21 mouse cellular contexts compared by ENCODE assay signal in the genomic region with DNA sequence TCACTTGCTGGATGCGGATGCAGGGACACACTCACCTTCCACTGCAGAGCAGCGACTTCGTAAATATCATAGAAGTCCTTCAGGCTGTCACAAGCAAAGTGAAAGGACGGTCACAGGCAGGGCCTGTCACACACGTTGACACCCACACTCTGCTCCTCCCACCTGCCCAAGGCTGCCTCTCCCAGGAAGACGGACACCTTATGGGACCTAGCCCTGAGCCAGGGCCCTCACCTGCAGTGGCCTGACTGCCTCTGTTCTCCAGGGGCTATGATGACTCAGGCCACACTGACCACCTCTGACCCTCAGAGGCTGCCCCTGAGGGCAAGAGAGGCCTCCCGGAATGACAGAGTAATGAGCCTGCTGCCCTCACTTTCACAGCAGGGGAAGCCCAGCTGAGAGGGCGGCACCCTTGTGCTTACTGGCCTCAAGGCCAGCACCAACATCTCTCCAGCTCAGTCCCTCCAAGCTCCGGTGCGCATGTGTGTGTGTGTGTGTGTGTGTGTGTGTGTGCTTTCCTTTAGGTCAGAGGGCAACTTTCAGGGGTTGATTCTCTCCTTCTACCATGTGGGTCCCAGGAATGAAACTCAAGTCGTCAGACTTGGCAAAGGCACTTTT. TPM values are rescaled to one million over a fixed set of nuclear protein-coding genes. Genes with fewer than 3 reads are reported as not detected.
DNase-seq lines count a peak whose midpoint lies in the region; ATAC-seq lines count a peak whose summit lies in the region.
"Had no signal": no experiment of that assay in that cellular context is flagged by ENCODE, and none has a peak within 500 bp of the region (broad histone marks: within the 10 kb centered on the region; RNA-seq: fewer than 3 reads in every experiment).

No protein-coding gene starts in this region.

- H3K36me3 ChIP-seq in liver, embryonic 11.5 days (ENCODE audit: control insufficient read depth, insufficient read depth, low read length) = peaks cover 24% of the 10 kb centered on the region
- H3K36me3 ChIP-seq in liver, embryonic 12.5 days = peaks cover 98% of the 10 kb centered on the region
- H3K36me3 ChIP-seq in embryonic facial prominence, embryonic 10.5 days (replicated peaks) = peaks cover 42% of the 10 kb centered on the region
- 0 out of 2 replicates have a peak, but pooled peaks cover 3% of the 10 kb centered on the region for H3K36me3 ChIP-seq in stomach, embryonic 16.5 days (ENCODE audit: control insufficient read depth, insufficient read depth, low read length)

- no peak overlapping the region for H3K4me2 ChIP-seq in liver, embryonic 11.5 days
- H3K4me2 ChIP-seq in liver, embryonic 12.5 days = no peak overlapping the region
- H3K4me2 ChIP-seq in stomach, embryonic 16.5 days (ENCODE audit: low read depth, low read length) = no peak overlapping the region
- H3K4me2 ChIP-seq: embryonic facial prominence, embryonic 13.5 days; forebrain, embryonic 13.5 days; heart, embryonic 13.5 days; hindbrain, embryonic 12.5 days had no signal

- no peak overlapping the region for H3K27ac ChIP-seq in liver, embryonic 11.5 days (ENCODE audit: low read depth, low read length)
- H3K27ac ChIP-seq in liver, embryonic 12.5 days = no peak overlapping the region
- H3K27ac ChIP-seq in embryonic facial prominence, embryonic 10.5 days (replicated peaks) = peak overlapping the region; percentile 57
- H3K27ac ChIP-seq in stomach, embryonic 16.5 days (ENCODE audit: low read length) = no peak overlapping the region
- H3K27ac ChIP-seq: embryonic facial prominence, embryonic 13.5 days; forebrain, embryonic 13.5 days; gastrocnemius, adult 2 months; heart, embryonic 13.5 days; hindbrain, embryonic 12.5 days had no signal

- H3K9ac ChIP-seq in liver, embryonic 11.5 days (ENCODE audit: low read depth, low read length) = no peak overlapping the region
- no peak overlapping the region for H3K9ac ChIP-seq in liver, embryonic 12.5 days
- H3K9ac ChIP-seq in stomach, embryonic 16.5 days (ENCODE audit: low read length) = no peak overlapping the region
- H3K9ac ChIP-seq: embryonic facial prominence, embryonic 13.5 days; forebrain, embryonic 13.5 days; heart, embryonic 13.5 days; hindbrain, embryonic 12.5 days had no signal

- no peaks in the 10 kb centered on the region for H3K4me1 ChIP-seq in liver, embryonic 11.5 days (replicated peaks; ENCODE audit: control insufficient read depth, insufficient read depth, low read length)
- 0 out of 2 replicates have a peak, but pooled peaks cover 11% of the 10 kb centered on the region for H3K4me1 ChIP-seq in liver, embryonic 12.5 days
- peaks cover 25% of the 10 kb centered on the region for H3K4me1 ChIP-seq in embryonic facial prominence, embryonic 10.5 days
- H3K4me1 ChIP-seq in stomach, embryonic 16.5 days (ENCODE audit: control insufficient read depth, insufficient read depth, low read length) = no peaks in the 10 kb centered on the region
- H3K4me1 ChIP-seq: forebrain, embryonic 13.5 days had no signal

- 76% methylated on average over 11 of the region's 11 CpGs for WGBS in liver, embryonic 11.5 days
- WGBS in liver, embryonic 12.5 days (ENCODE audit: insufficient replicate concordance) = 79% methylated on average over 11 of the region's 11 CpGs
- 60% methylated on average over 11 of the region's 11 CpGs for WGBS in embryonic facial prominence, embryonic 10.5 days
- WGBS in stomach, embryonic 16.5 days = 64% methylated on average over 11 of the region's 11 CpGs

- no peak overlapping the region for H3K4me3 ChIP-seq in liver, embryonic 11.5 days (ENCODE audit: low read depth, low read length)
- no peak overlapping the region for H3K4me3 ChIP-seq in liver, embryonic 12.5 days
- no peak overlapping the region for H3K4me3 ChIP-seq in embryonic facial prominence, embryonic 10.5 days
- H3K4me3 ChIP-seq in stomach, embryonic 16.5 days (replicated peaks; ENCODE audit: low read length) = no peak overlapping the region
- H3K4me3 ChIP-seq: embryonic facial prominence, embryonic 13.5 days; forebrain, embryonic 13.5 days; gastrocnemius, adult 2 months; heart, embryonic 13.5 days; hindbrain, embryonic 12.5 days had no signal

- peak; percentile 63 for DNase-seq in adrenal gland, postnatal 14 days
- DNase-seq in adrenal gland, adult 8-10 months = no peak
- no peak for DNase-seq in liver, embryonic 11.5 days (ENCODE audit: low spot score)
- DNase-seq in embryonic facial prominence, embryonic 10.5 days (ENCODE audit: low spot score) = no peak
- DNase-seq in layer of hippocampus, adult 9-10 months (ENCODE audit: low spot score) = no peak
- DNase-seq in cerebellum, adult 11-12 months = no peak
- DNase-seq: cerebellum, adult 18-20 months; cerebellum, postnatal 10 days; gastrocnemius, adult 2 months; gastrocnemius, postnatal 25 days; heart, postnatal 36 days had no signal

- no peaks in the 10 kb centered on the region for H3K27me3 ChIP-seq in liver, embryonic 11.5 days (replicated peaks; ENCODE audit: control insufficient read depth, insufficient read depth, low read length)
- H3K27me3 ChIP-seq in liver, embryonic 12.5 days (replicated peaks) = no peaks in the 10 kb centered on the region
- H3K27me3 ChIP-seq in embryonic facial prominence, embryonic 10.5 days (replicated peaks; ENCODE audit: low read depth, poor library complexity, severe bottlenecking) = no peaks in the 10 kb centered on the region
- no peaks in the 10 kb centered on the region for H3K27me3 ChIP-seq in stomach, embryonic 16.5 days (ENCODE audit: control insufficient read depth, insufficient read depth, low read length)
- H3K27me3 ChIP-seq: embryonic facial prominence, embryonic 13.5 days; forebrain, embryonic 13.5 days; heart, embryonic 13.5 days; hindbrain, embryonic 12.5 days; Patski had no signal

- no peaks in the 10 kb centered on the region for H3K9me3 ChIP-seq in liver, embryonic 11.5 days (ENCODE audit: control insufficient read depth, low read length)
- no peaks in the 10 kb centered on the region for H3K9me3 ChIP-seq in liver, embryonic 12.5 days (replicated peaks)
- H3K9me3 ChIP-seq in embryonic facial prominence, embryonic 10.5 days = no peaks in the 10 kb centered on the region
- no peaks in the 10 kb centered on the region for H3K9me3 ChIP-seq in stomach, embryonic 16.5 days (replicated peaks; ENCODE audit: control insufficient read depth, low read length)
- H3K9me3 ChIP-seq: embryonic facial prominence, embryonic 13.5 days; forebrain, embryonic 13.5 days; heart, embryonic 13.5 days; hindbrain, embryonic 12.5 days had no signal

- 0 out of 2 replicates have a peak, but pooled peaks have one; percentile 33 for ATAC-seq in liver, embryonic 11.5 days (replicated peaks; ENCODE audit: low FRiP score)
- ATAC-seq in liver, embryonic 12.5 days = no peak
- 0 out of 2 replicates have a peak, but pooled peaks have one; percentile 26 for ATAC-seq in stomach, embryonic 16.5 days (ENCODE audit: insufficient read depth, low FRiP score)
- ATAC-seq: activated CD4-positive, CD25-positive, alpha-beta regulatory T cell, adult 4 months; forebrain, embryonic 13.5 days; hindbrain, embryonic 16.5 days; Patski had no signal

RNA-seq across cellular contexts. Expression of a gene that starts 37.4 kb away (rescaled TPM):
- 33.5 and 35.6 TPM in 2 replicates for total RNA-seq in adrenal gland, postnatal 14 days (2021)
- total RNA-seq in adrenal gland, adult 8-10 months (2022) = 10 to 100 TPM; 29.5 to 36.7 (median 34.1) TPM
- 5.1 and 5.5 TPM in 2 replicates for polyA plus RNA-seq in liver, embryonic 11.5 days (2014; fragmentation: Nextera tagmentation; extraction: Ambion mirVana)
- 4.2 and 6.0 TPM in 2 replicates for polyA plus RNA-seq in liver, embryonic 12.5 days (2016; fragmentation: Nextera tagmentation; extraction: Ambion mirVana)
- polyA plus RNA-seq in embryonic facial prominence, embryonic 10.5 days (2016; fragmentation: Nextera tagmentation; extraction: Ambion mirVana) = 4.1 and 5.2 TPM in 2 replicates
- polyA plus RNA-seq in stomach, embryonic 16.5 days (2015; fragmentation: Nextera tagmentation; extraction: Ambion mirVana) = 8.6 and 9.2 TPM in 2 replicates

RNA-seq across cellular contexts. Expression of a gene that starts 40.1 kb away (rescaled TPM):
- total RNA-seq in adrenal gland, postnatal 14 days (2021) = 56.5 and 57.5 TPM in 2 replicates
- 10 to 100 TPM; 33.9 to 44.5 (median 40.0) TPM for total RNA-seq in adrenal gland, adult 8-10 months (2022)
- 27.4 and 29.7 TPM in 2 replicates for polyA plus RNA-seq in liver, embryonic 11.5 days (2014; fragmentation: Nextera tagmentation; extraction: Ambion mirVana)
- polyA plus RNA-seq in liver, embryonic 12.5 days (2016; fragmentation: Nextera tagmentation; extraction: Ambion mirVana) = 24.8 and 25.4 TPM in 2 replicates
- polyA plus RNA-seq in embryonic facial prominence, embryonic 10.5 days (2016; fragmentation: Nextera tagmentation; extraction: Ambion mirVana) = 11.9 and 12.3 TPM in 2 replicates
- 21.5 and 23.8 TPM in 2 replicates for polyA plus RNA-seq in stomach, embryonic 16.5 days (2015; fragmentation: Nextera tagmentation; extraction: Ambion mirVana)

RNA-seq across cellular contexts. Expression of a gene that starts 40.5 kb away (rescaled TPM):
- 0.30 and 0.48 TPM in 2 replicates for total RNA-seq in adrenal gland, postnatal 14 days (2021)
- 1 to 10 TPM in 2 of 4 experiments, under 1 TPM in 2; 0.42 to 1.8 (median 1.1) TPM for total RNA-seq in adrenal gland, adult 8-10 months (2022)
- polyA plus RNA-seq in liver, embryonic 11.5 days (2014; fragmentation: Nextera tagmentation; extraction: Ambion mirVana) = 1.3 and 1.5 TPM in 2 replicates
- polyA plus RNA-seq in liver, embryonic 12.5 days (2016; fragmentation: Nextera tagmentation; extraction: Ambion mirVana) = 2.0 and 2.1 TPM in 2 replicates
- 0.65 and 0.81 TPM in 2 replicates for polyA plus RNA-seq in embryonic facial prominence, embryonic 10.5 days (2016; fragmentation: Nextera tagmentation; extraction: Ambion mirVana)
- 0.34 and 0.67 TPM in 2 replicates for polyA plus RNA-seq in stomach, embryonic 16.5 days (2015; fragmentation: Nextera tagmentation; extraction: Ambion mirVana)
- total RNA-seq: gastrocnemius, adult 2 months; granulocyte monocyte progenitor cell, adult 5-6 weeks; heart, postnatal 36 days had no signal

RNA-seq across cellular contexts. Expression of a gene that starts 44.9 kb away (rescaled TPM):
- total RNA-seq in adrenal gland, postnatal 14 days (2021) = 63.6 and 70.5 TPM in 2 replicates
- 100 to 1,000 TPM in 2 of 4 experiments, 10 to 100 TPM in 2; 97.4 to 106 (median 100) TPM for total RNA-seq in adrenal gland, adult 8-10 months (2022)
- polyA plus RNA-seq in liver, embryonic 11.5 days (2014; fragmentation: Nextera tagmentation; extraction: Ambion mirVana) = 32.8 and 35.1 TPM in 2 replicates
- polyA plus RNA-seq in liver, embryonic 12.5 days (2016; fragmentation: Nextera tagmentation; extraction: Ambion mirVana) = 23.2 and 27.4 TPM in 2 replicates
- 35.5 and 37.8 TPM in 2 replicates for polyA plus RNA-seq in embryonic facial prominence, embryonic 10.5 days (2016; fragmentation: Nextera tagmentation; extraction: Ambion mirVana)
- 37.1 and 40.3 TPM in 2 replicates for polyA plus RNA-seq in stomach, embryonic 16.5 days (2015; fragmentation: Nextera tagmentation; extraction: Ambion mirVana)
